Mouse (Mus musculus): ENCODE data around the gene Daxx. TPM values are rescaled to one million over a fixed set of nuclear protein-coding genes. Genes with fewer than 3 reads are reported as not detected.
A peak's percentile ranks its signal among the peaks of the same experiment; 100 is the strongest.
"Not testable (repeated sequence)": the region's sequence is repeated elsewhere in the genome, so short reads cannot be mapped to it uniquely, and the experiment has no call there.

Gene Daxx
- polyA plus RNA-seq, 1 experiment from 2014 or later: 37.1 TPM

DNA sequence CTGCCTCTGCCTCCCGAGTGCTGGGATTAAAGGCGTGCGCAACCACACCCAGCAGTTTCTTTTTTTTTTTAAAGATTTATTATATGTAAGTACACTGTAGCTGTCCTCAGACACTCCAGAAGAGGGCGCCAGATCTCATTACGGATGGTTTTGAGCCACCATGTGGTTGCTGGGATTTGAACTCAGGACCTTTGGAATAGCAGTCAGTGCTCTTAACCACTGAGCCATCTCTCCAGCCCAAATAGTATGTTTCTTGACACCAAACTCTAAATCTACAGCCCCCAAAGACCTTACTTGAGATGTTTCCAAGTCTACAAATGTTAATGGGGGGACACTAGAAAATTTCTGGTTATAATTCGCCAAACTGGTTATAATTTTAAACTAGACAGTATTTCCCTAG is 17.3 kb upstream of the Daxx start:
- 61% methylated on average over 6 of the region's 6 CpGs for WGBS (ENCODE audit: insufficient replicate concordance)
- peaks cover 24% of the 10 kb centered on the region for H3K4me1 ChIP-seq
- not testable (repeated sequence) for ATAC-seq; H3K9ac ChIP-seq; H3K4me2 ChIP-seq; H3K27ac ChIP-seq; H3K4me3 ChIP-seq; H3K9me3 ChIP-seq (replicated peaks); H3K27me3 ChIP-seq (replicated peaks); H3K36me3 ChIP-seq

DNA sequence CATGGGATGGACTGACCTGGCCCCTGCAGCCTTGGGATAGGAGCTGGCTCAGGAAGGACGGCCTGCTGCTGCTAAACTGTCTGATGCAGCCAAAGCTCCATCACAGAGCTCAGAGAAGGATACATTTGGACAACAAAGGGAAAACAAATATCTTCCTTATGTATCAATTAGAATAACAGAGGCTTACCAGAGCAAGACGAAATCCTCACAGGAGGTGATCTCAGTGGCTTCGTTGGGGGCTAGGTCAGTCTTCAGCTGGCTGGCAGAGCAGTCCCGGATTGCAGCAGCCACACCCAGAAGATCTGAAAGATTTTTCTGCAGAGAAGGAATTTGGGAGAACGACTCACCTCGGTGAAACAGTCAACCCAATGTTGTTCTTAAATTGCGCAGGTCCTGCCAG is 16.8 kb upstream of the Daxx start:
- peaks cover 6% of the 10 kb centered on the region; the same call in 1 of the 2 replicates for H3K36me3 ChIP-seq
- H3K27me3 ChIP-seq (replicated peaks): no peaks in the 10 kb centered on the region
- no peak overlapping the region for H3K4me3 ChIP-seq
- 39% methylated on average over 7 of the region's 7 CpGs for WGBS (ENCODE audit: insufficient replicate concordance)
- H3K4me1 ChIP-seq: peaks cover 27% of the 10 kb centered on the region
- no peak for ATAC-seq
- no peak overlapping the region for H3K4me2 ChIP-seq
- H3K9ac ChIP-seq: no peak overlapping the region
- no peak overlapping the region for H3K27ac ChIP-seq
- no peaks in the 10 kb centered on the region for H3K9me3 ChIP-seq (replicated peaks)

DNA sequence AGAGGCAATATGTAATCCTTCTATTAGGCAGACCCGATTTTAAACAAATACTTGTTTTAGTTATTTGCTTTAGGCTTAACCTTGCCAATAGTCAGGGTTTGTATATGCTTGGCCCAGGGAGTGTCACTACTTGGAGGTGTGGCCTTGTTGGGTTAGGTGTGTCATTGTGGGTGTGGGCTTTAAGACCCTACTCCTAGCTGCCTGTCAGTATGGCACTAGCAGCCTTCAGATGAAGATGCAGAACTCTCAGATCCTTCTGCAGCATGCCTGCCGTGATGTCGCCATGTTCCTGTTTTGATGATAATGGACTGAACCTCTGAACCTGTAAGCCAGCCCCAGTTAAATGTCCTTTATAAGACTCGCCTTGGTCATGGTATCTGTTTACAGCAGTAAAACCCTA is 16.2 kb upstream of the Daxx start:
- WGBS (ENCODE audit: insufficient replicate concordance): 66% methylated on average over 4 of the region's 4 CpGs

DNA sequence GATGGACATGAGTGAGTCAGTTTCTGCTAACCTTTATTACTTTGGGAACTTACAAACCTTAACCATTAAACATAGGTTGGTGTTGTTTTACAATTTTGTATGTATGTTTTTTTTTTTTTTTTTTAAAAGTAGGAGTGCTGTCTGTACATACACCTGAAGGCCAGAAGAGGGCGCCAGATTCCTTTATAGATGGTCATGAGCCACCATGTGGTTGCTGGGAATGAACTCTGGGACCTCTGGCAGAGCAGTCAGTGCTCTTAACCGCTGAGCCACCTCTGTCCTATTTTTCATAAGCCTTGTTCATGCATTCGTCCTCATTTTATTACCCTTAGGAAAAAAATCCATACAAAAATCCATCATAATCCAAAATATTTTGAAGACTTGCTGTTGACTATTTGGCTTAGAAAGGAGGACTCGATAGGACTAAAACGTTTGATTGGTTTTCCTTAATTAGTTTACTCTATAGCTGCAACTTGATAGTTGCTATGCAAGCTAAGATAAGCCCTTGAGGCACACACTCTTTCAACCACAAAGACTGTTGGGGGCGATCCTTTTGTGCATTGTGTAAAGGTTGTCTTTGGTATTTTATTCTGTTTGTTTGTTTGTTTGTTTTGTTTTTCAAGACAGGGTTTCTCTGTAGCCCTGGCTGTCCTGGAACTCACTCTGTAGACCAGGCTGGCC is 12.0 kb upstream of the Daxx start:
- no peak for ATAC-seq

More for the DNA sequence above, 16.2 kb upstream of the Daxx start:
- not testable (repeated sequence) for H3K4me2 ChIP-seq; H3K36me3 ChIP-seq; H3K27me3 ChIP-seq (replicated peaks); H3K9me3 ChIP-seq (replicated peaks); H3K9ac ChIP-seq; H3K27ac ChIP-seq; ATAC-seq; H3K4me3 ChIP-seq
- peaks cover 27% of the 10 kb centered on the region for H3K4me1 ChIP-seq

DNA sequence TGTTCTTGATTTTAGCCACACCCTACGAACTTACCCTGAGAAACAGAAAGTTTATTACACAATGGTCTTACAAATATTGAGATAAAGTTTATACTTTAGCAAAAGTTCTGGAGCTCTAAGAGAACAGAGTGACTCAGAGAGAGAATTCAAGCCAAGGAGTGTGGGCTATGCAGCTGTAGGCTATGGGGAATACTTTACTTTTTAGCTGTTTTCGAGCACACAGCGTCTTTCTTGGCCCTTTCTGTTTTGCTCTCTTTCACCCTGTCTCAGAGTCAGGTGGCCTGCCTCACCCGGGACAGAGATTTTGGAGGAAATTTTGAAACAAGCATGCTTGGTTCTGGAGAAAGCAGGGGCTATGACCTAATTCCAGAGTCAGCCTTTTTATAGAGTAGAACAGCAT is 11.0 kb upstream of the Daxx start:
- H3K27me3 ChIP-seq (replicated peaks); H3K9me3 ChIP-seq (replicated peaks); H3K4me2 ChIP-seq; ATAC-seq; H3K9ac ChIP-seq; H3K4me3 ChIP-seq; H3K36me3 ChIP-seq: not testable (repeated sequence)
- H3K27ac ChIP-seq: peak overlapping the region; percentile 91
- 72% methylated on average over 4 of the region's 4 CpGs for WGBS (ENCODE audit: insufficient replicate concordance)
- peaks cover 61% of the 10 kb centered on the region for H3K4me1 ChIP-seq

More for the DNA sequence above, 12.0 kb upstream of the Daxx start:
- H3K36me3 ChIP-seq: no peaks in the 10 kb centered on the region
- WGBS (ENCODE audit: insufficient replicate concordance): 14% methylated on average over 6 of the region's 6 CpGs
- no peaks in the 10 kb centered on the region for H3K9me3 ChIP-seq (replicated peaks)
- peak overlapping the region; percentile 52 for H3K27ac ChIP-seq
- no peaks in the 10 kb centered on the region for H3K27me3 ChIP-seq (replicated peaks)
- H3K4me1 ChIP-seq: peaks cover 52% of the 10 kb centered on the region
- no peak overlapping the region for H3K4me3 ChIP-seq
- H3K9ac ChIP-seq: no peak overlapping the region
- H3K4me2 ChIP-seq: no peak overlapping the region

DNA sequence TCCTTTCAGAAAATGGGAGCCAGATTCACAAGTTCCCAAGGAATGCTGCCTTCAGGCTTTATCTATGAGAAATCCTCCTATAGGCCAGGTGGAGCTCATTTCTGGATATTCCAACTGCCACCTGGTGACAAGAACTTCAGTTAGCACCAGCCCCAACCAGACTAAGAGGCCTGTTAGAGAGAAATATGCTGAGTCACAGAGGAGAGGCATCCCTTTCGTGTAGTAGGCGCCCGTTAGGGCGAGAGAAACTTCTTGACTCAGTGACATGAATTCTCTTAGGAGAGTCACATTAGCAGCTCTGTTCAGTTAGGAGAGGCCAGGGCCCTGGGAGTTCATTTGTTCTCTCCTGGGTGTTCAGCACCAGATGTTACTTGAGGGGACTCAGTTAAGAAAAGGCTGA is 9.6 kb upstream of the Daxx start:
- Histone ChIP-seq H3K4me1 (peaks cover 75% of the 10 kb centered on the region), H3K27me3 (replicated peaks) (no peaks in the 10 kb centered on the region), H3K4me2 (peak overlapping the region; percentile 35), H3K9ac (peak overlapping the region; percentile 46), H3K36me3 (no peaks in the 10 kb centered on the region), H3K4me3 (no peak overlapping the region), H3K27ac (peak overlapping the region; percentile 91), H3K9me3 (replicated peaks) (no peaks in the 10 kb centered on the region)
- ATAC-seq: peak; percentile 80
- 20% methylated on average over 4 of the region's 4 CpGs for WGBS (ENCODE audit: insufficient replicate concordance)

DNA sequence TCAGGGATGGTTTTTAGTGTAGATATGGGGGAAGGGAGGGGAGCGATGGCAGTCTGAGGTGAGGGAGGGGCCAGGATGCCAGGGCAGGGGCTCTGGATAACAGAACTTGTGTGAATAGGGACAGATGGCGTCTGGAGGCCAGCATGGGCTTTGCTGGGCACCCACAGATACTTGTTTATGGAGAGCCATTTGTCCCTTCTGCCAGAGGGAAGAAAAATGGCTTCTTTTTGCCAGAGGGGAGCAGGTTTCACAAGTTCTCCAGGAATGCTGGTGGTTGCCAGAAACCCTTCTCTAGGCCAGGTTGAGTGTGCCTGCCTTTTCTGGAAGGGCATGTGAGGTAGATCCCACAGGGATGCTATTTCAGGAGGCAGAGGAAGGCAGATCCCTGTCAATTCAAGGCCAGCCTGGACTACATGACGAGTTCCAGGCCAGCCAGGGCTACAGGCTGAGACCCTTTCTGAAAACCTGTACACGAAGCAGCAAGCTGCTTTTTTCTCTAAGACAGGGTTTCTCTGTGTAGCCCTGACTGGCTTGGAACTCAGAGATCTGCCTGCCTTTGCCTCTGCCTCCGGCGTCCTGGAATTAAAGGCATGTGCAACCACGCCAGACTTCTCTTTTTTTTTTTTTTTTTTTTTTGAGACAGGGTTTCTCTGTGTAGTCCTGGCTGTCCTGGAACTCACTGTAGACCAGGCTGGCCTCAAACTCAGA is 8.8 kb upstream of the Daxx start:
- Histone ChIP-seq H3K9me3 (replicated peaks) (no peaks in the 10 kb centered on the region), H3K4me2 (peak overlapping the region; percentile 35), H3K4me1 (peaks cover 81% of the 10 kb centered on the region), H3K27me3 (replicated peaks) (no peaks in the 10 kb centered on the region), H3K9ac (peak overlapping the region; percentile 46), H3K4me3 (no peak overlapping the region), H3K36me3 (no peaks in the 10 kb centered on the region), H3K27ac (peak overlapping the region; percentile 91)
- peak; percentile 35 for ATAC-seq
- 58% methylated on average over 7 of the region's 7 CpGs for WGBS (ENCODE audit: insufficient replicate concordance)

DNA sequence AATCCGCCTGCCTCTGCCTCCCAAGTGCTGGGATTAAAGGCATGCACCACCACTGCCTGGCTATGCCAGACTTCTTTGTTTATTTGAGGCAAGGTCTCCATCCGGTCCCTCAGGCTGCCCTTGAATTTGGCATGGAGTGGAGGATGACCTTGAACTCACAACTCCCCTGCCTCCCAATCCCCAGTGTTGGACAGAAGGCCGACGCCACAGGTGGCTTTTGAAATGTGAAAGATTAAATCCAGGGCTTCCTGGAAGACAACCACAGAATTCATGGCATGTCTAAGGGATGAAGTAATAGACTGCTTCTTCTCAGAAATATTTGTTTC is 8.3 kb upstream of the Daxx start:
- no peak overlapping the region for H3K4me2 ChIP-seq
- no peak overlapping the region for H3K9ac ChIP-seq
- no peak overlapping the region for H3K4me3 ChIP-seq
- WGBS (ENCODE audit: insufficient replicate concordance): 78% methylated on average over 4 of the region's 4 CpGs
- no peaks in the 10 kb centered on the region for H3K9me3 ChIP-seq (replicated peaks)
- H3K27ac ChIP-seq: peak overlapping the region; percentile 91
- peaks cover 81% of the 10 kb centered on the region for H3K4me1 ChIP-seq
- ATAC-seq: no peak
- H3K36me3 ChIP-seq: no peaks in the 10 kb centered on the region
- no peaks in the 10 kb centered on the region for H3K27me3 ChIP-seq (replicated peaks)

DNA sequence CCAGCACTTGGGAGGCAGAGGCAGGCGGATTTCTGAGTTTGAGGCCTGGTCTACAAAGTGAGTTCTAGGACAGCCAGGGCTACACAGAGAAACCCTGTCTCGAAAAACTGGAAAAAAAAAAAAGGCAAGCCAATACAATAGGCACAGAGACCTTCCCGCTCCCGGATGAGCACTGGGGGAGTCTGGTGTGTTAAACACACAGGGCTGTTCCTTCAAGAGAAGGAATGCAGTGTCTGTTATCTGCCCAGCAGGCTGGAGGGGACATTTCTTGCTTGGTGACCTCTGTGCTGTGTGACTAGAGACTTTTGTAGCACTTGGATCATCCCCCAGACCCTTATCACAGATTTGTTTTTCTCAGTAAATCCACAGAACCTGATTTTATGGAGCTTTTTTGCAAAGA is 7.6 kb upstream of the Daxx start:
- Histone ChIP-seq H3K4me1 (peaks cover 81% of the 10 kb centered on the region), H3K4me2 (no peak overlapping the region), H3K27me3 (replicated peaks) (no peaks in the 10 kb centered on the region), H3K9me3 (replicated peaks) (no peaks in the 10 kb centered on the region), H3K9ac (no peak overlapping the region), H3K4me3 (no peak overlapping the region), H3K27ac (peak overlapping the region; percentile 59), H3K36me3 (no peaks in the 10 kb centered on the region)
- no peak for ATAC-seq
- WGBS (ENCODE audit: insufficient replicate concordance): 67% methylated on average over 4 of the region's 4 CpGs

DNA sequence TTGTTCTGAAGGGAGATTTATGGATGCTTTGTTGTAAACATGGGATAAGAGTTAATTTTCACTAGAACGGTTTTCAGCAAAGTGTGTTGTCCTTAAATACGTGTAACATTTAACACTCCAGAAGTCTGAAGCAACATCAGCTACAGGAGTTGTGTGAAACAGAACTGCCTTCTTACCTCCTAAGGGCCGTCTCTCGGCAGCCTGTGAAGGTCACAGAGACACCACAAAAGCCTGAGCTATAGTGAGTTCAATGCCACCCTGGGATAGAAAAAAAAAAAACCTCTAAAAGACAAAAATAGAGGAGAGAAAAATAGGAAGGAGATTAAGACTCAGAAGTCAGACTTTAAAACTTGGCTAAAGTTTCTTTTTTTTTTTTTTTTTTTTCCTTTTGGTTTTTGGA is 7.1 kb upstream of the Daxx start:
- peak overlapping the region; percentile 59 for H3K27ac ChIP-seq
- 65% methylated on average over 4 of the region's 4 CpGs for WGBS (ENCODE audit: insufficient replicate concordance)
- H3K4me2 ChIP-seq: peak overlapping the region; percentile 37

DNA sequence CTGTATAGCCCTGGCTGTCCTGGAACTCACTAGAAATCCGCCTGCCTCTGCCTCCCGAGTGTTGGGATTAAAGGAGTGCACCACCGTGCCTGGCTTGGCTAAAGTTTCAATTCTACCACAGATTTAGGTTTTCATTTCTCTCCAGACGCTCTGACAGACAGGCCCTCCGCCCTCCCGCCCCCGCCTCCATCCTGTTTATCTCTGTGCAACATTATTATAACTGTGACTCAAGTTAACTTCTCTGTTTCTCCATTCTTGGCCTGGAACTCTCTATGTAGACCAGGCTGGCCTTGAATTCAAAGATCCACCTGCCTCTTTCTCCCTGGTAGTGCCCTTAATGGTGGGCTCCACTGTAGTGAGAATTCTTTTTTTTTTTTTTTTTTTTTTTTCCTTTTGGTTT is 6.7 kb upstream of the Daxx start:
- Histone ChIP-seq H3K9me3 (replicated peaks) (no peaks in the 10 kb centered on the region), H3K4me3 (no peak overlapping the region), H3K4me1 (peaks cover 82% of the 10 kb centered on the region), H3K36me3 (no peaks in the 10 kb centered on the region), H3K27me3 (replicated peaks) (no peaks in the 10 kb centered on the region), H3K9ac (no peak overlapping the region; the same call in 1 of the 2 replicates), H3K4me2 (peak overlapping the region; percentile 37), H3K27ac (peak overlapping the region; percentile 70)
- no peak for ATAC-seq
- WGBS (ENCODE audit: insufficient replicate concordance): 19% methylated on average over 7 of the region's 7 CpGs

More for the DNA sequence above, 7.1 kb upstream of the Daxx start:
- 0 out of 2 replicates have a peak overlapping the region, but pooled peaks have one; percentile 9 for H3K9ac ChIP-seq
- no peaks in the 10 kb centered on the region for H3K36me3 ChIP-seq
- H3K9me3 ChIP-seq (replicated peaks): no peaks in the 10 kb centered on the region
- H3K4me3 ChIP-seq: no peak overlapping the region
- no peak for ATAC-seq
- H3K4me1 ChIP-seq: peaks cover 81% of the 10 kb centered on the region
- H3K27me3 ChIP-seq (replicated peaks): no peaks in the 10 kb centered on the region

DNA sequence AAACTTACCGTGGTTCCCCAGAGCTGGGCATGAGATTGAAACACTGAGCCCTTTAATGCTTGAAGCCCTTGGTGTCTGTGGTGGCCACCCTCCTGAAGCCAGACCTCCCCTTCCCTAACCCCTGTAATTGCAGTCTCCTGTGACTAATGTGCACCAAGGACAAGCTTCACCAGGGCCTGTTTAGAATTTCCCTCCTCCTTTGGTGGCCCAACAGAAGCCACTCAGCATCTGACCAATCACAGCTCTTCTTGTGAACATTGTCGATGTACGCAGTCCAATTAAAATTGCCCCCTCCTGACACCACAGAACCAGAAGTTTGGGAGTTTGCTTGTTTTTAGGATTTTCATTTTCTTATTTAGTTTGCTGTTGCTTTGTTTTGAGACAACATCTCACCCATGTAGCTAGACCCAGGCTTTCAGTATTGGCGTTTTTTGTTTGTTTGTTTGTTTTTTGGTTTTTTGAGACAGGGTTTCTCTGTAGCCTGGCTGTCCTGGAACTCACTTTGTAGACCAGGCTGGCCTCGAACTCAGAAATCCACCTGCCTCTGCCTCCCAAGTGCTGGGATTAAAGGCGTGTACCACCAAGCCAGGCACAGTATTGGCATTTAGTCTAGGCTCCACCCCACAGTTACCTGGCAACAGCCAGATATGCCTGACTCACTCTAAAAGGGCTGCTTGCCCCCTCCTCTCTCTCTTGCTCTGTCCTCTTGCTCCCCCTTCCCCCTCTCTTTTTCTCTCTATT is 5.1 kb upstream of the Daxx start:
- ATAC-seq; H3K4me2 ChIP-seq; H3K36me3 ChIP-seq; H3K27me3 ChIP-seq (replicated peaks); H3K9ac ChIP-seq; H3K9me3 ChIP-seq (replicated peaks); H3K4me3 ChIP-seq: not testable (repeated sequence)
- peak overlapping the region; percentile 70 for H3K27ac ChIP-seq
- WGBS (ENCODE audit: insufficient replicate concordance): 61% methylated on average over 6 of the region's 6 CpGs
- H3K4me1 ChIP-seq: peaks cover 79% of the 10 kb centered on the region

All from liver, embryonic 12.5 days (tissue).